Mouse (Mus musculus) lung, postnatal 36 days (tissue): ENCODE measurements around the gene Trpc5.
A peak's percentile ranks its signal among the peaks of the same experiment; 100 is the strongest.

Experiments used
- DNase-seq: peaks from one replicate; pipeline ENCODE4 v3.0.0; 2022; ENCODE audit warnings: mixed read lengths

The Trpc5 gene

DNA sequence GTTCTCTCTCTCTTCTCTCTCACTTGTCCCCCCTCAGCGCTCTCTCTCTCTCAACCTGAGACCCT is at the start of gene Trpc5:
Gene Trpc5, minus strand, starts transcription at position 39 of the 65 bp plus-strand sequence.
- no peak for DNase-seq

DNA sequence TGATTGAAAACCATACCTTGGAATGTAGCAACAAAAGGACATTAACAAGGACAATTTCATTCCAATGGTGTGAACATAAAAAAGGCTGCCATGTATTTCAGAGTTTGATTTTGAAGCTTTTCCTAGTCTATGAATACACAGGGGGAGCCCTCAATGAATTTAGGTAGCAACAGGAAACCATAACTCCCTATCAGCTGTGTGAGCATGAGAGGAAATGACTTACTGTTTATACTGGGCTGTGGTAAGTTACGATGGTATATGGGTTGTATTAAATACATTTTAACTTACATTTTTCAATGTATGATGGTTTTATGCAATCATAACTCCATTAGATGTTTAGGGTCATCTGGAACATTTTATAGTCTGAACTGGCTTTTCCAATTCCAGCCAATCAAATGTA is 28.4 kb upstream of the Trpc5 start:
- DNase-seq: no peak

DNA sequence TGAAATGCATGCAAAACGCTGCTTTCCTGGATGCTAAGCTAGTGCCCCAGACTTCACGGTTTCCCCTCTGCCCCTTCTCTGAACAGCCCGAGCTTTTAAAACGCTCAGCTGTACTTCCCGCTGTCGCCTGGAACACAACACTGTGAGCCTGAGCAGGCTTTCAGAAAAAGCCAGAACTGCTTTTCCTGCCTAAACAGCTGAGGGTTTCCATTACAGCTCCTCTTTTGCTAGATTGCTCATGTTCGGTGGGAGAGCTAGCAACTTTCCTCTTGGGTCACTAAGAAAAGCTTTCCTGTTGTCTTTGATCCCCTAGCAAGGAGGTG is 1.8 kb upstream of the Trpc5 start:
- DNase-seq: no peak

DNA sequence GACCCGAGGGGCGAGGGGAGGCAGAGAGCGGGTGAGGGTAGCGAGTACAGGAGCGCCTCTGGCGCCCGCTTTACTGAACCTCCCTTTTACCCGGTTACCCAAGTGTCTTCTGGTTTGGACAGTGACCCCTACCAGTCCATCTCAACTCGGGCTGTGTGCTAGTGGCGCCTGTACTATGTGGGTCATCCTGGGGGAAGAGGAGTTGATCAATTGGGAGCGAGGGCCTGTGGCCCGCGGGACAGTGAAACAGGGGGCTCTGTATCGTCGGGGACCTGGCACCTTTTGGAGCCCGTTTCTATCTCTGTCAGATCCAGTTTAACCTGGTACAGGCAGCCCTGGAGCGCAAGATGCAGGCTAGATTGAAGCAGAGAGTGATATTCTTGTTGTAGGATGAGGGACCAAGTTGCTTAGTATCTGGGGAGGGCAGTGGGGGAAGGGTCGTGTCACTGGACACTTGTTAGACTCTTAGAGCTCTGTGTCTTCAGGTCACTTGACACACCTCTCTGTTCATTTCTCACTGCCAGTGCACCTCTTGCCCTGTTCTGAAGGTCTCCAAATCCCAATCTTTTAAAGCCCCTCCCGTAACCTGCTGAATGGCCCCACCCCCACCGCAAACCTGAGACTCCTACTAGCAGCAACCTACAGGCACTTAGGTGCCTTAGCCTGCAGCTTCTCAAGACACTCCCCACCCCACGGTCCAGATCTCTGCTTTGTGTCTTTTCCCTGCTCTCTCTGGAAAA is 1.3 kb upstream of the Trpc5 start:
- DNase-seq: no peak

GRCm38 (mm10) chrX:144688207-144689118 is 483 bp upstream of the Trpc5 start, which contains the start of gene Rtl4:
TSS of gene Rtl4 (plus strand) at chrX:144688907.
- no peak for DNase-seq

DNA sequence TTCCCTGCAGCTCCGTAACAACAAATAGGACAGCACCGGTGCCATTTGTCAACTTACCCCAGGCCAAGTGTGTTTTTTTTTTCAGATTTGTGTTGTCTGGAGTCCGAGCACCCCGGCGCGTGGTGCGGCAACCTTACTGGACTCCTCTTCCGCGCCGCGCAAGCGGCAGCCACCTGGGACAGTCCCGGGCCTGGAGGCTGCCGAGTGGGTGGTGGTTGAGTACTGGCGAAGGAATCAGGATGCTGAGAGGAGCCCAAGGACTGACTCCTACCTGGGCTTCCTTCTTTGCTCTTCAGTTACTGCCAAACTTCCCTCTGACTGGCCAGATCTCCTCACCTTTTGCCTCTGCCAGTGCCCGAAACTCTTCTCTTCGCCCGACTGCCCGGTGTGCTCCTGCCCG is 238 bp downstream of the Trpc5 start:
- no peak for DNase-seq

DNA sequence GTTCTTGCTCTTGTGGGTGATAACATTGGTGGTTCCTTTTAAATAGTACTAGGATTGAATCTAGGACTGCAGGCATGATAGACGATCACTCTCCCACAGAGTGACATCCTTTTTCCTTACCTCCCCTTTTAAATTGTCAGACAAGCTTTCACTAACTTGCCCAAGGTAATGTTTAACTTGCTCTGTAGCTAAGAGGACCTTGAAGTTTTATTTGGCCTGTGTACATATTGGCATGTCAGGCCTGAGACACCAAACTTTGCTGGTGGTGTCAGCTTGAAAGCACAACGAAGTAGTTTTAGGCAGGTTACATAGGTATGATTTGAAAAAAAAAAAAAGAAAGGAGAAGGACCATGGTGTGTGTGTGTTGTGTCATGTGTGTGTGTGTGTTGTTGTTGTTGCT is 35.8 kb downstream of the Trpc5 start:
- DNase-seq: no peak

DNA sequence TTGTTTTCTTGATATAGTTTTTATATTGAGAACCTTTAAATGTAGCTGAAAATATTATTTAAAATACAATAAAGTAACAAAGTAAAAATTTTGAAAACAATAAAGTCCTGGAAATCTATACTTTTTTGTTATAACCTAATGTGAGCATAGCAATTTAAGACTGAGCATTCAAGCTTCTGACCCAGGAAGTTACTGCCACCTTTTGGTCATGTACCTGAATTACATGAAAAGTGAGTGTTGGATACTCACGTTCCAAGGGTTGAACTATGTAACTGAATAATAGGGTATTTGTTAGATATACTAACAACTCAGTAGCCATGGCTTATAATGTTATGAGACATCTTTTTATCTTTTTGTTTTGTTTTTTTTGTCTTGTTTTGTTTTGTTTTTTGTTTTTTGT is 42.6 kb downstream of the Trpc5 start:
- DNase-seq: peak; percentile 7

DNA sequence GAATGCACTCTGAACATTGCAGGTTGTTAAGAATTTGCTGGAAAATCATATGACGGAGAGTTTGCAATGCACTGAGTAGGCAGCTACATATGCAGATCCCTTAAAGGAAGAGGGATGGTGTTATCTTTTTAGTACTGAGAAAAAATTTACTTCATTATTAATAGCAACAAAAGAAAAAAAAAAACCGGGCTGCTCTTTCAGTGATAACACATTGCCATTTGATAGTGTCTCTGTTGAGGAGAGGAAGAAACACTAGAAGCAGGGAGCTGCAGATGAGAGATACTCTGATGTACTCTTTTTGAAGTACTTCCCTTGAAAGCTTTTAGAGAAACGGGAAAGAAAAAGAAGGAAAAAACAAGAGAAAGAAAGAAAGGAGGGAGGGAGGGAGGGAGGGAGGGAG is 43.2 kb downstream of the Trpc5 start:
- no peak for DNase-seq

DNA sequence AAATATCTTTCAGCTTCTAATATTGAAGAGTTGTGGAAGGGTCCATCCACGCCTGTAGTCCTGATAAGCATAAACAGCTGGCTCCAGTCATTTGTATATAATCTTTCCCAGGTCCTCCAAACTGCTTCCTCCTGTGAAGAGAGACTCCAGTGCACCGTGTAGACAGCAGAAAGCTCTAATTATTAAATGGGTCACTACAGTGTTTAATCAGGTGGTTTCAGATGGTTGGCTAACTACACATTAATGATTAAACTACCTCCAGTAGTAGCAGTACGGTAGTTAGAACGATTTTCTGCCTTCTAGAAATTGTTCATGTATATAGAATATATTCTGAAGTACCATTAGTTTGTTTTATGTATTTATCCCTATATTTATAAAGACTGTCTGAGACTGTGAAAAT is 75.2 kb downstream of the Trpc5 start:
- DNase-seq: no peak

DNA sequence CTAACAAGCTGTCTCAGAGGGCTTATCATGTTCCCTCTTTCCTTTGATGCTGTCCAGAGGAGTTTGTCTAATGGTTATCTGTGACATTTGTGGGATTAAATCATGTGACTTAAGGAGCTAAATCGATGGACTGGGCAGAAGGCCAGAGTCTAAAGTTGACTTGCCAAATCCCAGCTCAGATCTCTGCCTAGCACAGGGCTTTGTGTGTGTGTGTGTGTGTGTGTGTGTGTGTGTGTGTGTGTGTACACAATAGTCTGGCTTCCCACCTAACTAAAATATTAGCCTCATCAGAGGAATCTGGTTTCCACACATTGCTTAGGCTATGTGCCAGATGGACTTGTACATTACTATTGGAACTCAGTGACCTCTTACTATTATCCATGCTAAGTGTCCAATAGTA is 151.5 kb downstream of the Trpc5 start:
- no peak for DNase-seq

DNA sequence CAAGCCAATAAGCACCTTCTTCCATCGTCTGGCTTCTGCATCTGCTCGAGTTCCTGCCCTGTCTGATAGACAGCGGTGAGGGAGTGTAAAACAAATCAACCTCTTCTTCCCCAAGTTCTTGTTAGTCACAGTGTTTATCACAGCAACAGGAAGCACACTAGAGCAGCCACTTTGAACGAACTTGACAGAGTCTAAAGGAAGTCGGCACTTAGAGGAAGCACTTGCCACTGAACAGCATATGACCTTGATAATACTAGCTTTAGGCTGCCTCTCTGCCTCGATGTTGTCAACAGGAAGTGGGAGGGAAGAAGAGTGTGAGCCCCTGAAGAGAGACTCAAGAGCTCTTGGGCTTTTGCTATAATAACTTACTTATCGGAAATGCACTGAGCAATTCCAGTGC is 161.9 kb downstream of the Trpc5 start:
- peak; percentile 16 for DNase-seq

- no peak for DNase-seq
Observed at GRCm38 (mm10) chrX:144523239-144523638, 164.7 kb downstream of the Trpc5 start.

- no peak for DNase-seq
Observed at GRCm38 (mm10) chrX:144491394-144491793, 196.6 kb downstream of the Trpc5 start.

DNA sequence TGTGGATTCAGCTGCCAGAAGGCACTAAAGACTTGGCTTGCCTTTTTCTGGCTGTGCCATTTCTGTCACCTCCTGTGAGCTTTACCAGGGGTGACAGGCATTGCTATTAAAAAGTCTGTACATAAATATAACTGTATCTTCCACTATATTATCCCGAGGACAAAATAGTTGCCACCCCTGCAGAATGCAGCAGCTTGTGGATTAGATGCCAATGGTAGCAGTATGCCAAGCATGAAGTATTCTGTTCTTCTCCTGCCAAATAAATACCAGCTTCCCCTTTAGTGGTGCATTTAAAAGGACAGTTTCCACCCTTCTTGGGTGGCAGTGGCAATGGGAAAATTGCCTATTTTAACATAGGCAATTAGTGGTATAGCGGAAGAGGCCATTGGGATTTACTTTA is 223.6 kb downstream of the Trpc5 start:
- DNase-seq: no peak

DNA sequence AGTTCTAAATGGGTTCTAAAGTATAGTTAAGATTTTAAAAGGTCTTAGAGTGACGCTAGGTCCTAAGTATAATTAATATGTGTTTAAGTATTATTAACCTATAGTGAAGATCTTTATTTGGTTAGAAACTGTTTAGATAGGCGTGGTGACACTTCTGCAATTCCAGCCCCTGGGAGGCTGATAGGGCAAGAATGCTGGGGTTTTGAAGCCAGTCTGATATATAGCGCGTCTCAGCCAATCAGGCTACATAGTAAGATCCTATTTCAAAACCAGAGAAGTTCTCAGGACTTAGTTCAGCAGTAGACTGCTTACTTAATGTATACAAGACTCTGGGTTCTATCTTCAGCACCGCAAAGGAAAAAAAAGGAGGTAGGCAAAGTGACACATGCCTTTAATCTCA is 231.7 kb downstream of the Trpc5 start, which contains the start of gene Trpc5os:
Gene Trpc5os, plus strand, starts transcription at position 301 of the 400 bp plus-strand sequence.
- DNase-seq: no peak

DNA sequence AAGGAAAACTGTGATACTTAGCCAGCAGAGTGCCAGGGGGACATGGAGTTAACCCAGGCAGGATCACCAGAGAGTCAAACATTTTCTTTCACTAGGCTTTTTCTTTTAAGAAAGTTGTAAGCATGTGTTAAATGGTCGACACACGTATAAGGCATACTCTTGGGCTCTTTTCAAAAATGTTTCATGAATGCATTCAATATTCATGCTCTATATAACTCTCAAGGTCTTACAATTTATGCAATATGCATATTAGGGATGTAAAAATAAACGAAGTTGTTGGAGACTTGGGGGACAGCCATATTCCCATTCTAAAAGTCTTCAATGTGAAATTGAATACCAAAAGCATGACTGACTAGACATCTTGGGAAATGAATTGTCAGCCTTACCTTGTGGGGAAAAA is 264.1 kb downstream of the Trpc5 start:
- DNase-seq: no peak

DNA sequence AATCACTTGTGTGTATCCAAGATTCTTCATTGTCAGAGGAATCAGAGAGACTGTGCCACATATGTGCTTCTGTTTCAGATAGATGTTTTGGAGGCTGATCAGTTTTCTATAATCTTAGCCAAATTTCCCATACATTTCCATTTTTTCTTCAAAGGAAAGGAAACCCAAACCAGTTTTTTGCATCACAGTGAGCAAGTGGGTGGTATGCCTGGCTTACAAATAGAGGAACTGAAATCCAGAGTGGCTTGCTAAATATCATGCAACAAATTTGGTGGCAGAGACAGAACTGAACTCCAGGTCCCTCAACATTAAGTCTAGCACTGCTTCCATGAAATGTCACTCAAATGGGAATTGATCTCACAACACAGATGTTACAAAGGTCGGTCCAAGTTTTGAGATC is 266.9 kb downstream of the Trpc5 start:
- no peak for DNase-seq

DNA sequence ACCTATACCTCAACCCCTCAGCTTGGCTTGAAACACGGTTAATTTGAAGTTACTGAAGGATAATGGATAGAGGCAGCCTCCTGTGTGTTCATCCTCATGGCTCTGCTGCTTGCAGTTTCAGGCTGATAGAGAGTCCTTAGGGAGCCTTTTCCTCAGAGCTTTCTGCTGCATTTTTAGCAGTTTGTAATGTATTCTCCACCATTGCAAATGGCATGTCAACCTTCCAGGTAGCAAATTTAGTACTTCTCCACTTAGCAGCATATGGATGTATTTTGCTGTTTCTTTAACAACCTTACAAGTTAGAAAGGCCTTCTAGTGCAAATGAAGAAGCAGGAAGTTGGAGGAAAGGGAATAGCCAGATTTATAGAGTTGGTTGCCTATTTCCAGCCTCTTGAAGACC is 267.7 kb downstream of the Trpc5 start:
- DNase-seq: no peak

- no peak for DNase-seq
Observed at GRCm38 (mm10) chrX:144408036-144408435, 279.9 kb downstream of the Trpc5 start.

- peak; percentile 8 for DNase-seq
Observed at GRCm38 (mm10) chrX:144403526-144403925, 284.5 kb downstream of the Trpc5 start.

DNA sequence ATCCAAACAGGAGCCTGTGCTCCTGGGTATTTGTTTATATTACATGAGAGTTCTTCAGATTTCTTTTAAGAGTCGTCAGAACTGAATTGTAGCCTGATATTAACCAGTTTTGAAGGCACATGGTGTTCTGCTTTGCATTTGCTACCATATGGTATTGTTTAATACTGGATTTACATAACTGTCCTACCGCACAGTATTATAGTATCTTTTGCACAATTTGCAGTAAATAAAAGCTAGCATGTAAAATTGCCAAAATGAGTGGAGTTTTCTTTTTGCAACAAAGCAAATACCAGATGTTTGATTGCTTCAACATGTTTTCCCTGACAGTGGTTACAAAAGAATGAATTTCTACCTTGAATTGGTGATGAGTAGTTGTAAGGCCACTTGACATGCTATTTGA is 313.8 kb downstream of the Trpc5 start:
- no peak for DNase-seq

DNA sequence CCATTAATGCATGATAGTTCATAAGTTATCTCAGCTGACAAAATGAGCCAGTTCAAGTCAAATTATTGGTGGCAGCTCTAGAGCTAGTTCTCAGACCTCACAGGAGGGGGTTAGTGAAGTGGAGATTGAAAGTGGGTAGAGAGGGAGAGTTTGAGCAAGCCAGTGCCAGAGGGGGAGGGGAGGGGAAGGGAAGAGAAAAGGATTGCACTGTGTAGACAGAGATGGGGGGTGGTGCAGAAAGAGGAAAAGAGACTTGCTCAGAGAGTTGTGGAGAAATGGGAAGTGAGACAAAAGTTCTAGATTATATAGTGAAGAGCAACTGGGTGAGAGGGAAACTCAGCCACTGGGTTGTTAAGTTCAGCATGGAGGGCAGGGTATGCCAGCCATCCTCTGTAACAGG is 349.6 kb downstream of the Trpc5 start:
- peak; percentile 9 for DNase-seq

GRCm38 (mm10) chrX:144337938-144338337 is 350.0 kb downstream of the Trpc5 start:
- no peak for DNase-seq
